Mouse (Mus musculus) lung, embryonic 16.5 days (tissue): ENCODE measurements around the gene Mrpl2. TPM values are rescaled to one million over a fixed set of nuclear protein-coding genes. Genes with fewer than 3 reads are reported as not detected.

Source experiments
- ATAC-seq: fragments of 200-750 bp; cut with Nextera tagmentation; 2 replicates; pipeline ENCODE4 v1.8.0; 2017; ENCODE audit warnings: low read depth, mild to moderate bottlenecking, moderate library complexity
- H3K27ac ChIP-seq: fragments of 300-500 bp; sonication (generic); 2 replicates; pipeline ENCODE4 v1.5.1; 2014; ENCODE audit warnings: mild to moderate bottlenecking, control low read depth, low read length
- H3K27me3 ChIP-seq: fragments of 300-500 bp; sonication (generic); 2 replicates; pipeline ENCODE4 v1.6.1; 2014; ENCODE audit warnings: low read depth, low read length, mixed read lengths; ENCODE audit not compliant: control insufficient read depth, insufficient read depth
- H3K36me3 ChIP-seq: fragments of 300-500 bp; sonication (generic); 2 replicates; pipeline ENCODE4 v1.6.1; 2014; ENCODE audit warnings: low read length; ENCODE audit not compliant: control insufficient read depth, insufficient read depth
- H3K4me1 ChIP-seq: fragments of 300-500 bp; sonication (generic); replicated peaks from 2 replicates; pipeline ENCODE4 v1.6.1; 2014; ENCODE audit warnings: low read length, mixed read lengths; ENCODE audit not compliant: control insufficient read depth, insufficient read depth
- H3K4me2 ChIP-seq: fragments of 300-500 bp; sonication (generic); 2 replicates; pipeline ENCODE4 v1.6.1; 2014; ENCODE audit warnings: low read depth, low read length, control low read depth
- H3K4me3 ChIP-seq: fragments of 300-500 bp; sonication (generic); 2 replicates; pipeline ENCODE4 v1.5.1; 2014; ENCODE audit warnings: mild to moderate bottlenecking, low read length, control low read depth
- H3K9ac ChIP-seq: fragments of 300-500 bp; sonication (generic); 2 replicates; pipeline ENCODE4 v1.6.1; 2014; ENCODE audit warnings: low read length, control low read depth
- H3K9me3 ChIP-seq: fragments of 300-500 bp; sonication (generic); 2 replicates; pipeline ENCODE4 v1.6.1; 2016; ENCODE audit warnings: low read length; ENCODE audit not compliant: control insufficient read depth
- WGBS: fragments of 180-500 bp; shearing (Covaris S2); extraction: QIAGEN DNeasy Blood & Tissue Kit; methylation state at CpG from one replicate; pipeline ENCODE4 v1.1.7; 2014; 5-methylcytosine and 5-hydroxymethylcytosine counted together
- polyA plus RNA-seq: library from polyadenylated mRNA; unstranded; fragments of >200 nt; fragmentation: Nextera tagmentation; extraction: Ambion mirVana; gene quantifications from 2 replicates; pipeline ENCODE4 v1.2.1, GENCODE M21; 2015

Mrpl2 gene
- polyA plus RNA-seq, 1 experiment from 2014 or later: 93.0 TPM

DNA sequence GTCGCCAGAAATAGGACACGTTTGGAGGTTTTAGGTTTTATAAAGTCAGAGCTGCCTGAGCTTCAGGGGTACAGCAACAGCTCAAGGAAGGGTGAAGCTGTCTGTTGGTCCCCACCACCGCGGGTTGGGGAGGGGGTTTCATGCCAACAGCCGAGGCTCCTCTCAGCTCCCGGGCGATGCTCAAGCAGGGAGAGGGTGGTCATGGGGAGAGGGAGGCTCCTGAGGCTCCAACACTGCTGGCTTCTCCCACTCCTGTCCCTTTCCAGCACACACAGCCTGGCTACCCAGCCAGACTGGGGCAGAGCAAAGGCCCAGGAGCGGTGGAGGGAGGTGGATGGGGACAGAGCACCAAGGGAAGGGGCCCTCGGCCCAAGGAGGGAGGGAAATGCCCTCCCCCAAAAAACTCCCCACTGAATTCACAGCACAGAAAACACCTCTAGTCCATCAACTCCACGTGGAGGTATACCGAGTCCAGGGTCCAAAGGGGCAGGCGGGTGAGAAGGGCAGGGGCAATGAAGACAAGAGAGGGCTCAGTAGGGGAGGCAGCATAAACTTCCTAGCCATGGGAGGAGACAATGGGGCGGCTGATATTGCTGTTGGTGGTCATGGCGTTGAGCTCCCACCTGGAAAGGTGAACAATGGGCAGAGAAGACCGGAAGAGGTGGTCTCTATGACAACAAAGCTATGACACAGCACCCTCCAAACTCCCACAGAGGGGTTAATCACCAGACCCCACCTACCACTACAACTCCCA lies 28.7 kb downstream of the Mrpl2 start:
- peaks cover 23% of the 10 kb centered on the region for H3K36me3 ChIP-seq
- H3K4me3 ChIP-seq: peak overlapping the region; percentile 81
- peak overlapping the region; percentile 60 for H3K9ac ChIP-seq
- peaks cover 24% of the 10 kb centered on the region for H3K4me1 ChIP-seq
- no peaks in the 10 kb centered on the region for H3K27me3 ChIP-seq
- peak overlapping the region; percentile 86 for H3K27ac ChIP-seq
- no peaks in the 10 kb centered on the region for H3K9me3 ChIP-seq
- 20% methylated on average over 15 of the region's 15 CpGs for WGBS
- peak overlapping the region; percentile 86 for H3K4me2 ChIP-seq
- ATAC-seq: no peak; the same call in 1 of the 2 replicates

DNA sequence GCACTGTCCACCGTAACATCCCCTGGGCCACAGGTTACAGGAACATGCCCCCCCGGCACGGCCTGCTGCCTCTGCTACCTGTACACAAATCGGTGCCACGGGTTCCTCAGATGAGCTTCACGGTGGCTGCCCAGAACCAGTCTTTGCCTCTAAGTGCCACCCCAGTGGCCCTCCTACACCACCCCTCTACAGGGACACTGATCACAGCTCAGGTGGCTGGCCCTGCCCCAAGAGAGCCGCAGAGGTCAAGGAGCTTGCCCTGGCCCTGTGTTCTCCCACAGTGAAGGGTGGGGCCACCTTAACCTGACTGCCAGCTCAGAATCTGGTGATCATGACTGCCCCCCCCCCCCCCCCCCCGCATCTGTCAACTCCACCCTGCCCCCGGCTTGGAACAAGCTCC lies 32.4 kb downstream of the Mrpl2 start, which contains the start of gene Mea1:
Gene Mea1, plus strand, starts transcription at position 378 of the 400 bp plus-strand sequence.
- 81% methylated on average over 8 of the region's 9 CpGs for WGBS
- Histone ChIP-seq H3K9ac (peak within 1 kb of the TSS; percentile 74), H3K27me3 (no peaks in the 10 kb centered on the region), H3K27ac (no peak within 1 kb of the TSS), H3K9me3 (no peaks in the 10 kb centered on the region), H3K4me3 (peak within 1 kb of the TSS; percentile 71), H3K36me3 (peaks cover 24% of the 10 kb centered on the region), H3K4me1 (peaks cover 29% of the 10 kb centered on the region), H3K4me2 (peak within 1 kb of the TSS; percentile 88)
- no peak for ATAC-seq

DNA sequence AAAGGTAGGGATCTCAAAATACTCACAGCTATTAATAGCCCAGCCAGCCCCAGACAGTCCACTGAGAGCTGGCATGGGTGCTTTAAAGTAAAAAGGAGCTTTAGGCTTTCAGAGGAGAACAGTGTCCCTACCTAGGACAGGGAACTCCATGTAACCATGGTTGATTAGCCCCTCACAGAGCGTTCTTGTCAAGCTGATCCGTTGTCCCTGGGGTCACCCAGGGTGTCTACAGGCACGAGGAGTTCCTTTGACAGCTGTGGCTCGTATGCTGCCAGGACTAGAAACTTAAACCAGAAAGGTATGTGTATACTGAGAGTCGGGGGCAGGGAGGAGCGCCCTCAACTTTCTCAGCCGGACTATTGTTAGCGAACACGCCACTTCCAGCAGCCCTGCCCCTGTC lies 32.9 kb downstream of the Mrpl2 start:
- no peaks in the 10 kb centered on the region for H3K9me3 ChIP-seq
- WGBS: 27% methylated on average over 9 of the region's 9 CpGs
- H3K9ac ChIP-seq: peak overlapping the region; percentile 74
- no peaks in the 10 kb centered on the region for H3K27me3 ChIP-seq
- H3K4me2 ChIP-seq: peak overlapping the region; percentile 88
- no peak overlapping the region for H3K4me3 ChIP-seq
- peaks cover 27% of the 10 kb centered on the region for H3K4me1 ChIP-seq
- H3K36me3 ChIP-seq: peaks cover 29% of the 10 kb centered on the region
- ATAC-seq: no peak
- H3K27ac ChIP-seq: no peak overlapping the region

DNA sequence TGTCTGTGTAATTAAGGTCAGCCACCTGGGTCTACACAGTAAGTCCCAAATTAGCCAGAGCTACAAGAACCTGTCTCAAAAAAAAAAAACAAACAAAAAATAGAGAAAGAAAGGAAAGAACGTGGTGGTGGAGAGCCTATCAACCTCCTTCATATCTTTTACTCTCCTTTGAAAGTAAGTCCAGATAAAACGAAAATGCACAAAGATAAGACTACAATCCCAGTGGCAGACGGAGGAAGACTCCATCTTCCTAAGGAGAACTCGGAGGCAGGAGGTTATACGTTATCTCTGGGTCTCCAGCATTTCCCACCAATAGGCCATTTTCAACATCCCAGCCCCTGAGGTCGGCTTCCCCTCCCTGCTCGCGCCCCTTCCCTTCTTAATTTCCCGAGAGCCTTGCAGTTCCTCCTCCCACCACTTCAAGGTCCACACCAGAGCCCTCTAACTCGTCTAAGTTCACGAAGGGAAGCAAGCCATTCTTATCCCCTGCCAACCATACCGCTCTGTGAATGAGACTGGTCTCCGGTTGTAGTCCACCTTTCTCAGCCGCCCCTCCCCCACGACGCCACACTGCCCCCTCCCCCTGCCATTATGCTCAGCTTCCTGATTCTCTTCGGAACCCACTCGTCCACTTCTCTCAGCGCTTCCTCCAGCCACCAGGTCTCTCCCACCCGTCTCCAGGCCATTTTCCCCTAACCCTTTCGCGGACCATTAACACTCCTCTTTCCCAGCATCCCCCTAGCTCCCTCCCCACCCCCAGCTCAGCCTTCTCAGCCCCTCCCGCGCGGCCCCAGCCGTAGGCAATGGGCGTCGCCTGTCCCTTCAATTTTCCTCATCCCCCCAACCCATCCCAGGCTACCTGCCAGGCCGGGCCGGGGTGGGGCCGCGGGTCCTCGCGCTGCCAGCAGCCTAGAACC lies 34.1 kb downstream of the Mrpl2 start:
- H3K36me3 ChIP-seq: peaks cover 39% of the 10 kb centered on the region
- no peak; the same call in 1 of the 2 replicates for ATAC-seq

DNA sequence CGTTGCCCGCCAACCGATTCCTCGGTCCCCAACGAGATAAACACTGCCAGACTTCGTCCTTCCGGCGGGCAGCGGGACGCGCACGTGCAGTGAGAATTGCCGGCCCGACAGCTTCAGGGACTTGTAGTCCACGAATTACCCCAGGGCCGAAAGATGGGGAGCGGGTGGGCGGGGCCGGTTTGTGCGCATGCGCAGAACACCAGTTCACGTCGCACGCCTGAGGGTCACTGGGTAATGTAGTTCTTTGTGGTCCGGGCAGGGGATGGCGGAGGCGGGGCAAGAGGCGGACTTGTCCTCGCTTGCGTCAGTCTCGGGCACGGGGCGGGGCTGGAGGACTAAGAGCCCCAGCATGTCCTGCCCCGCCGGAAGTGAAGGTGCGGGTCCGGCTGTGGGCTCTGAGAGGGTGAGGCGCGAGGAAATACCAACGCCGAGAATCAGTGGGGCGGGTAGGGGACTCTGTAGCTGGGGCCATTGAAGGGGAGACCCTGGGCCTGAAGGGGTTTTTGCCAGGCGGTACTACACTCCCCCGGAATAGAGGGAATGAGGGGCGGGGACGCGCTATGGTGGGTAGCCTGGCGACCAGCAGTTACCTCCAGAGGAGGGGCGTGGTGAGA lies 34.8 kb downstream of the Mrpl2 start, which contains the start of gene Klhdc3:
Gene Klhdc3, minus strand, starts transcription at position 155 of the 614 bp plus-strand sequence.
- H3K4me2 ChIP-seq: peak within 1 kb of the TSS; percentile 88
- peak within 1 kb of the TSS; percentile 74 for H3K9ac ChIP-seq
- peak within 1 kb of the TSS; percentile 88 for H3K27ac ChIP-seq
- peaks cover 21% of the 10 kb centered on the region for H3K4me1 ChIP-seq
- H3K36me3 ChIP-seq: peaks cover 44% of the 10 kb centered on the region
- peak within 1 kb of the TSS; percentile 71 for H3K4me3 ChIP-seq
- peak; percentile 99 for ATAC-seq
- no peaks in the 10 kb centered on the region for H3K27me3 ChIP-seq
- H3K9me3 ChIP-seq: no peaks in the 10 kb centered on the region
- WGBS: under 1% methylated on average over 49 of the region's 49 CpGs

More for the DNA sequence above, 34.1 kb downstream of the Mrpl2 start:
- Histone ChIP-seq H3K4me2 (peak overlapping the region; percentile 88), H3K4me1 (peaks cover 21% of the 10 kb centered on the region), H3K27ac (peak overlapping the region; percentile 88), H3K9ac (peak overlapping the region; percentile 74), H3K4me3 (peak overlapping the region; percentile 71), H3K9me3 (no peaks in the 10 kb centered on the region), H3K27me3 (no peaks in the 10 kb centered on the region)
- WGBS: under 1% methylated on average over 34 of the region's 34 CpGs

DNA sequence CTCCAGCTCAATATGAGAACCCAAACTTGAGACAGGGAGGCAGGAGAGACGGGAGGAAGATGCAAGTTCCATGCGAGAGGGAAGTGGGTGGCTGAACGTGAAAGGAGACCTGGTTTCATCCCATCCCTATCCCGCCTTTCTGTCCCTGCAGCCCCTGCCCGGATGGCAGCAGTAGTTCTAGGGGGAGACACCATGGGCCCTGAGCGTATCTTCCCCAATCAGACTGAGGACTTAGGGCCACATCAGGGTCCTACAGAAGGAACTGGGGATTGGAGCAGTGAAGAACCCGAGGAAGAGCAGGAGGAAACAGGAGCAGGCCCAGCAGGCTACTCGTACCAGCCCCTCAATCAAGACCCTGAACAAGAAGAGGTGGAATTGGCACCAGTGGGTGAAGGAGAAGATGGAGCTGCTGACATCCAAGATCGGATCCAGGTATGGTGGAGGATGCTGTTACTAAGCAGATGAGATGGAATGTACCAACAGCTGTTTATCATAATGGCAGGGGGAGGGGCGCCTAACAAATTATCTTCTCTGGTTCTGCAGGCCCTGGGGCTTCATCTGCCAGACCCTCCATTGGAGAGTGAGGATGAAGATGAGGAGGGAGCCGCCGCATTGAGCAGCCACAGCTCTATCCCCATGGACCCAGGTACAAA lies 35.6 kb downstream of the Mrpl2 start:
- H3K27me3 ChIP-seq: no peaks in the 10 kb centered on the region
- H3K27ac ChIP-seq: peak overlapping the region; percentile 62; the same call in 1 of the 2 replicates
- H3K9me3 ChIP-seq: no peaks in the 10 kb centered on the region
- H3K4me3 ChIP-seq: peak overlapping the region; percentile 71
- peak overlapping the region; percentile 73 for H3K9ac ChIP-seq
- no peak for ATAC-seq
- WGBS: 22% methylated on average over 12 of the region's 12 CpGs
- peak overlapping the region; percentile 88 for H3K4me2 ChIP-seq
- peaks cover 21% of the 10 kb centered on the region for H3K4me1 ChIP-seq
- peaks cover 42% of the 10 kb centered on the region for H3K36me3 ChIP-seq

DNA sequence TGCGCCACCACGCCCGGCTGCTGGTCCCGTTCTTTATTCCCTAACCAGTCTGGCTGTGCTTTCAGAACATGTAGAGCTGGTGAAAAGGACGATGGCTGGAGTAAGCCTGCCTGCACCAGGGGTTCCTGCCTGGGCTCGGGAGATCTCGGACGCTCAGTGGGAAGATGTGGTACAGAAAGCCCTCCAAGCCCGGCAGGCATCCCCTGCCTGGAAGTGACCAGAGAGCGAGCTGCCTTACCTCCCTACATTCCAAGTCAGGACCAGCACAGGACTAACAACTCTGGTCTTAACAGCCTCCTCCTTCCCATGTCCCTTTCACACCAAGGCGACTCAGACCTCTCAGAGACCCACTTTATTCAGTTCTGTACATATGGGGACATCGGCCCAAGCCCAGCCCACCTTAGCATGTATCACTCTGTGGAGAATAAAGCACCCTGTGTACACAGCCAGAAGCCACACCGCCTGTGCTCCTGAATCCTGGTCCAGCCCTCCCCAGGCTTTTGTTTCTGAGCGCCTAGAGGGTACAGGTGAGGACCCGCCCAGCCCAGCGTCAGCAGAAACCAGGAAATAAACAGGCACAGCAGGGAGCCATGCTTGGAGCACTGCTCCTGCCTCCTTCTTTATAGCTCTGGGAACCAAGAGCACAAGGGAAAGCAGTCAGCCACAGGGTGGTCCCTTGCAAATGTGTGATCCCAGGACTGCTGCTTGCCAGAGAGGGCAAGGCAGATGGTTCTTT lies 36.8 kb downstream of the Mrpl2 start:
- Histone ChIP-seq H3K4me2 (no peak overlapping the region), H3K36me3 (peaks cover 40% of the 10 kb centered on the region), H3K9me3 (no peaks in the 10 kb centered on the region), H3K9ac (no peak overlapping the region), H3K4me3 (no peak overlapping the region), H3K4me1 (peaks cover 21% of the 10 kb centered on the region), H3K27me3 (no peaks in the 10 kb centered on the region), H3K27ac (no peak overlapping the region)
- 82% methylated on average over 16 of the region's 16 CpGs for WGBS
- ATAC-seq: no peak

DNA sequence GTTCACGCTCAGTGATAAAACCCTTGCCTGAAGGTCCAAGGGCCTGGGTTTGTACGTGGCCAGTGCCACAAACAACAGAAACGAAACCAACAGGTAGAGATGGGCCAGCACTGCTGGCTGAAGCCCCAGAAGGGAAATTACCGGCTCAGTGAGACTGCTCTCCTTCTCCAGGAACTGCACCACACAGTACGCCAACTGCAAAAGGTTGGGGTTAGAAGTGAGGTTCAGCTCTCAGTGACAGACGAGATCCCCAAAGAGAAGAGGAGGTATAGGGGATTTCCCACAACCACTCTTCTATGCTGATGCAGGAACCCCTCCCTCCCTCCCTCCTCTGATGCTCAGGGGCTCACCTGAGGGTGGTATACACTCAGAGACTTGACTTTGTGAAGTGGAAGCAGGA lies 39.9 kb downstream of the Mrpl2 start:
- H3K36me3 ChIP-seq: peaks cover 40% of the 10 kb centered on the region
- H3K4me1 ChIP-seq: peaks cover 7% of the 10 kb centered on the region
- H3K27me3 ChIP-seq: no peaks in the 10 kb centered on the region
- H3K9me3 ChIP-seq: no peaks in the 10 kb centered on the region
- WGBS: 90% methylated on average over 6 of the region's 6 CpGs
- H3K4me2 ChIP-seq: no peak overlapping the region
- no peak overlapping the region for H3K27ac ChIP-seq
- no peak overlapping the region for H3K9ac ChIP-seq
- no peak for ATAC-seq
- H3K4me3 ChIP-seq: no peak overlapping the region
